ENCODE assay signal across 15 mouse cellular contexts in the genomic region with DNA sequence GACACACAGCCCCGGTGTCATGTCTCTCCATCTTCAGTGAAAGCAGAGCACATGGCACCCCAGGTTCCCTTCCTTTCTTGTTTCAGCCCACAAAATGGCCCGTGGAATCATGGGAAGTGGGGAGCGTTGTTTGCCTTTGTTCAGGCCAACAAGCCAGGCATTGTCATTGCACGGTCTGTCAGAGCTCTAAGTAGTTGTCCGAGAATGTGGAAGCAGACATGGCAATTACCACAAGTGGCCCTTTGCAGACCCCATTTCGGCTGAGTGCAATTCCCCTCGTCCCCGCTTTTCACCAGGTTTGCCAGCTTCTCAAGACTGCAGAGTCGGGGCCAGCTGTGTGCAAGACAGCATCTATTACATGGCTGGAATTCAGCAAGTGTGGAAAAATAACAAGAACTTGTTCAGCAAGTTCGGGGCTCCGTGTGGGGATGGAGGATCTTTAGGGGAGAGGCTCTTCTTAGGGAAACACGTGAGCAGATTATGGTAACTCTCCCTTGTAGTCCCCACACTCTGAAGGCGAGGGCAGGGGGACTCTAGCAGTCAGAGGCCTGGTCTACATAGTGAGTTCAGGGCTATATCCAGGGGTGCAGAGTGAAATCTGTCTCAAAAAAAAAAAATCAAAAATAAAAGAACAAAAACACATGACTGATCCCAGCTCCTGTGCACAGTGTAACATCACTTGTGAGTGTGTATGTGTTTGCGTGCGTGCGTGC. TPM values are rescaled to one million over a fixed set of nuclear protein-coding genes. Genes with fewer than 3 reads are reported as not detected.
A peak's percentile ranks its signal among the peaks of the same experiment; 100 is the strongest.
DNase-seq lines count a peak whose midpoint lies in the region; ATAC-seq and TF ChIP-seq lines count a peak whose summit lies in the region.
"Had no signal": no experiment of that assay in that cellular context is flagged by ENCODE, and none has a peak within 500 bp of the region (broad histone marks: within the 10 kb centered on the region; RNA-seq: fewer than 3 reads in every experiment).

No protein-coding gene starts in this region.

- WGBS in midbrain, embryonic 10.5 days = 51% methylated on average over 16 of the region's 16 CpGs
- WGBS in midbrain, postnatal 0 days = 37% methylated on average over 16 of the region's 16 CpGs
- WGBS in forebrain, embryonic 15.5 days = 32% methylated on average over 16 of the region's 16 CpGs
- WGBS in neural tube, embryonic 13.5 days = 33% methylated on average over 16 of the region's 16 CpGs
- 70% methylated on average over 16 of the region's 16 CpGs for whole genome bisulfite sequencing in liver, embryonic 12.5 days (ENCODE audit: insufficient replicate concordance)

- H3K27ac ChIP-seq in midbrain, embryonic 10.5 days (replicated peaks) = peak overlapping the region; percentile 62
- H3K27ac ChIP-seq in midbrain, postnatal 0 days (ENCODE audit: low read depth, low read length) = no peak overlapping the region
- H3K27ac ChIP-seq in forebrain, embryonic 15.5 days (replicated peaks) = no peak overlapping the region
- 0 out of 2 replicates have a peak overlapping the region, but pooled peaks have one; percentile 9 for H3K27ac ChIP-seq in neural tube, embryonic 13.5 days (replicated peaks)
- H3K27ac ChIP-seq in liver, embryonic 12.5 days = no peak overlapping the region
- H3K27ac ChIP-seq: kidney, embryonic 15.5 days; limb, embryonic 13.5 days had no signal

- no peak for ATAC-seq in midbrain, postnatal 0 days (ENCODE audit: low FRiP score)
- ATAC-seq in forebrain, embryonic 15.5 days (replicated peaks) = peak; percentile 61
- ATAC-seq in neural tube, embryonic 13.5 days (ENCODE audit: low read depth) = peak; percentile 51; the same call in 1 of the 2 replicates
- no peak for ATAC-seq in liver, embryonic 12.5 days
- ATAC-seq in CD4-positive, CD25-positive, alpha-beta regulatory T cell, adult 4 months = no peak

- H3K36me3 ChIP-seq in midbrain, embryonic 10.5 days = no peaks in the 10 kb centered on the region
- no peaks in the 10 kb centered on the region for H3K36me3 ChIP-seq in midbrain, postnatal 0 days (ENCODE audit: insufficient read depth, low read length)
- no peaks in the 10 kb centered on the region for H3K36me3 ChIP-seq in forebrain, embryonic 15.5 days
- H3K36me3 ChIP-seq in neural tube, embryonic 13.5 days = no peaks in the 10 kb centered on the region
- H3K36me3 ChIP-seq in liver, embryonic 12.5 days = no peaks in the 10 kb centered on the region
- H3K36me3 ChIP-seq: kidney, embryonic 15.5 days; limb, embryonic 13.5 days had no signal

- H3K4me2 ChIP-seq in midbrain, postnatal 0 days (ENCODE audit: low read depth, low read length, poor library complexity, severe bottlenecking) = no peak overlapping the region
- no peak overlapping the region for H3K4me2 ChIP-seq in forebrain, embryonic 15.5 days (replicated peaks)
- peak overlapping the region; percentile 18; the same call in 1 of the 2 replicates for H3K4me2 ChIP-seq in neural tube, embryonic 13.5 days
- H3K4me2 ChIP-seq in liver, embryonic 12.5 days = no peak overlapping the region
- H3K4me2 ChIP-seq: kidney, embryonic 15.5 days; limb, embryonic 13.5 days had no signal

- peak; percentile 28 for DNase-seq in midbrain, embryonic 10.5 days (ENCODE audit: low spot score)
- DNase-seq in midbrain, postnatal 0 days (ENCODE audit: low spot score) = no peak
- DNase-seq in embryo, embryonic 10.5 days (ENCODE audit: low spot score) = peak; percentile 66
- no peak for DNase-seq in gastrocnemius, postnatal 14 days
- DNase-seq: cerebellum, postnatal 36 days; lung, adult 2 months; right cerebral cortex, postnatal 25 days; thymus, postnatal 25 days had no signal

- no peak overlapping the region for H3K4me3 ChIP-seq in midbrain, embryonic 10.5 days
- no peak overlapping the region for H3K4me3 ChIP-seq in midbrain, postnatal 0 days (ENCODE audit: low read depth, low read length)
- H3K4me3 ChIP-seq in forebrain, embryonic 15.5 days = no peak overlapping the region
- no peak overlapping the region; the same call in 1 of the 2 replicates for H3K4me3 ChIP-seq in neural tube, embryonic 13.5 days
- no peak overlapping the region for H3K4me3 ChIP-seq in liver, embryonic 12.5 days
- H3K4me3 ChIP-seq: kidney, embryonic 15.5 days; limb, embryonic 13.5 days; megakaryocyte, embryonic 14.5 days had no signal

- no peaks in the 10 kb centered on the region for H3K9me3 ChIP-seq in midbrain, embryonic 10.5 days (replicated peaks)
- H3K9me3 ChIP-seq in midbrain, postnatal 0 days (ENCODE audit: low read length) = no peaks in the 10 kb centered on the region
- no peaks in the 10 kb centered on the region for H3K9me3 ChIP-seq in forebrain, embryonic 15.5 days
- H3K9me3 ChIP-seq in neural tube, embryonic 13.5 days = peaks cover 3% of the 10 kb centered on the region; the same call in 1 of the 2 replicates
- H3K9me3 ChIP-seq in liver, embryonic 12.5 days (replicated peaks) = no peaks in the 10 kb centered on the region
- H3K9me3 ChIP-seq: kidney, embryonic 15.5 days; limb, embryonic 13.5 days; megakaryocyte, embryonic 14.5 days had no signal

- intact Hi-C loops in gastrocnemius, postnatal 14 days (cut with DNase I; ENCODE audit: low total_unique reads) = no loop called here

- no peaks in the 10 kb centered on the region for H3K27me3 ChIP-seq in midbrain, embryonic 10.5 days (ENCODE audit: low read depth, poor library complexity, severe bottlenecking)
- H3K27me3 ChIP-seq in midbrain, postnatal 0 days (ENCODE audit: insufficient read depth, low read length) = no peaks in the 10 kb centered on the region
- no peaks in the 10 kb centered on the region for H3K27me3 ChIP-seq in forebrain, embryonic 15.5 days
- no peaks in the 10 kb centered on the region for H3K27me3 ChIP-seq in neural tube, embryonic 13.5 days
- no peaks in the 10 kb centered on the region for H3K27me3 ChIP-seq in liver, embryonic 12.5 days (replicated peaks)
- H3K27me3 ChIP-seq: kidney, embryonic 15.5 days; limb, embryonic 13.5 days had no signal

- no peak overlapping the region for H3K9ac ChIP-seq in midbrain, postnatal 0 days (replicated peaks; ENCODE audit: low read length, poor library complexity, severe bottlenecking)
- H3K9ac ChIP-seq in forebrain, embryonic 15.5 days (replicated peaks) = no peak overlapping the region
- 0 out of 2 replicates have a peak overlapping the region, but pooled peaks have one; percentile 38 for H3K9ac ChIP-seq in neural tube, embryonic 13.5 days
- no peak overlapping the region for H3K9ac ChIP-seq in liver, embryonic 12.5 days
- H3K9ac ChIP-seq: kidney, embryonic 15.5 days; limb, embryonic 13.5 days had no signal

- no peak for TF ChIP-seq CTCF in midbrain, postnatal 0 days (IDR thresholded peaks at IDR 0.05)

- H3K4me1 ChIP-seq in midbrain, embryonic 10.5 days = peaks cover 27% of the 10 kb centered on the region
- no peaks in the 10 kb centered on the region for H3K4me1 ChIP-seq in midbrain, postnatal 0 days (ENCODE audit: insufficient read depth, low read length)
- peaks cover 9% of the 10 kb centered on the region for H3K4me1 ChIP-seq in forebrain, embryonic 15.5 days
- peaks cover 11% of the 10 kb centered on the region for H3K4me1 ChIP-seq in neural tube, embryonic 13.5 days (replicated peaks)
- no peaks in the 10 kb centered on the region; the same call in 1 of the 2 replicates for H3K4me1 ChIP-seq in liver, embryonic 12.5 days

RNA-seq across cellular contexts. Expression of a gene that starts 15.8 kb away (rescaled TPM):
- polyA plus RNA-seq in midbrain, embryonic 10.5 days (2016; fragmentation: Nextera tagmentation; extraction: Ambion mirVana) = 25.1 and 37.8 TPM in 2 replicates
- total RNA-seq in midbrain, postnatal 0 days (2014; rRNA removed) = 185 and 191 TPM in 2 replicates
- 16.0 and 30.6 TPM in 2 replicates for polyA plus RNA-seq in midbrain, postnatal 0 days (2015; fragmentation: Nextera tagmentation; extraction: Ambion mirVana)
- 55.7 and 60.2 TPM in 2 replicates for polyA plus RNA-seq in forebrain, embryonic 15.5 days (2015; fragmentation: Nextera tagmentation; extraction: Ambion mirVana)
- 49.0 and 56.3 TPM in 2 replicates for polyA plus RNA-seq in neural tube, embryonic 13.5 days (2015; fragmentation: Nextera tagmentation; extraction: Ambion mirVana)
- total RNA-seq in gastrocnemius, postnatal 14 days (2021) = 10 to 100 TPM; 53.2 to 53.6 TPM
- polyA plus RNA-seq in liver, embryonic 12.5 days (2016; fragmentation: Nextera tagmentation; extraction: Ambion mirVana) = 8.8 and 9.7 TPM in 2 replicates
- polyA plus RNA-seq in CD4-positive, CD25-positive, alpha-beta regulatory T cell, adult 4 months (2017; shearing (Covaris generic)) = 10 to 100 TPM; 29.5 to 30.3 TPM

Comparison
In these comparisons a context has a peak if more than half of its experiments do, and no peak if none do; other contexts are left out.
1. DNase-seq: peak in midbrain, embryonic 10.5 days (single experiment) and embryo, embryonic 10.5 days (single experiment); none in midbrain, postnatal 0 days (single experiment) and gastrocnemius, postnatal 14 days (single experiment).
2. H3K27ac ChIP-seq: peak in midbrain, embryonic 10.5 days (single experiment) and neural tube, embryonic 13.5 days (single experiment); none in midbrain, postnatal 0 days (single experiment), forebrain, embryonic 15.5 days (single experiment) and liver, embryonic 12.5 days (single experiment).
3. ATAC-seq: peak in forebrain, embryonic 15.5 days (single experiment) and neural tube, embryonic 13.5 days (single experiment); none in midbrain, postnatal 0 days (single experiment), liver, embryonic 12.5 days (single experiment) and CD4-positive, CD25-positive, alpha-beta regulatory T cell, adult 4 months (single experiment).